Mouse (Mus musculus): ENCODE results near the gene Entpd2. TPM values are rescaled to one million over a fixed set of nuclear protein-coding genes. Genes with fewer than 3 reads are reported as not detected.
A peak's percentile ranks its signal among the peaks of the same experiment; 100 is the strongest.

Entpd2 gene
- polyA plus RNA-seq, 1 experiment, result 15.8 TPM

DNA sequence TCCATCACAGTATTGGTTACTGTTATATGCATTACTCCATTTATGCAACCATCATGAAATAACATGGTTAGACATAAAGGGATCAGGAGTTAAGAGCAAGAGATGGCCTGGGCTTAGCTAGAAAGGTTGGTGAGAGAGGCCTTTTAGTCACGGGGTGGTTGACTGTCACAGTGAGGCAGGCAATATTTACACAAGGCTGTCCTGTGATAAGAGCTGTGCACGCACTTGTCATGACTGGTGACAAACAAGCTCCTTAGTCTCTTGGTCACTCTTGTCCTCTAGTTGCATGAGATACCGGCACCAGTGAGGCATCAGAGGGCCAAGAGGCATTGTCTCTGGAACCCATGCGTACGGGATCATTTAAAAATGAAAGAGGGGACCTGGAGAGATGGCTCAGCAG is 11.2 kb upstream of the Entpd2 start:
- no peaks in the 10 kb centered on the region for H3K4me1 ChIP-seq (ENCODE audit: control insufficient read depth, insufficient read depth, low read length)
- H3K27ac ChIP-seq (ENCODE audit: insufficient read depth, low read length), result no peak overlapping the region
- H3K4me3 ChIP-seq (ENCODE audit: insufficient read depth, low read length), result no peak overlapping the region
- TF ChIP-seq CTCF (IDR thresholded peaks at IDR 0.05; ENCODE audit: extremely low read depth, insufficient read depth, low read length) (no peak), POLR2A (IDR thresholded peaks at IDR 0.05; ENCODE audit: extremely low read depth, insufficient read depth, low read length) (no peak)

DNA sequence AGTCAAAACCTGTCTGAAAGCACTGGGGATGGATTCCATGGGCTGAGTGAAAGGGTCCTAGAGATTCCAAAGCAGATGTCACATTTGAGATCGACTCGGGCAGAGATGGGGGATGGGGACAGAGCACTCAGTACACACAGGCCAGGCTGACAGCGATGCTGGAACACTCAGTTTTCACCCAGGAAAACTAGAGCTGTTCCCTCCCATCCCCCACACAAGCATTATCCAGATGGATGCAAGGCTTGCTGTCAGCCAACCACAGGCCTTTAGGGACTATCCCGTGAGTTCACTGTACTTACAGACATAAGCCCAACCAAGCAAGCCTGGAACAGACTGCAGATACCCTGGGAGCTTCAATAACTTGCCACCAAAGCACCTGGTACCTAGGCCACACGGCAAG is 4.4 kb upstream of the Entpd2 start:
- Histone ChIP-seq H3K4me1 (ENCODE audit: control insufficient read depth, insufficient read depth, low read length) (no peaks in the 10 kb centered on the region; the same call in 1 of the 2 replicates), H3K27ac (ENCODE audit: insufficient read depth, low read length) (no peak overlapping the region), H3K4me3 (ENCODE audit: insufficient read depth, low read length) (no peak overlapping the region)
- TF ChIP-seq CTCF (IDR thresholded peaks at IDR 0.05; ENCODE audit: extremely low read depth, insufficient read depth, low read length), result no peak
- no peak for TF ChIP-seq POLR2A (IDR thresholded peaks at IDR 0.05; ENCODE audit: extremely low read depth, insufficient read depth, low read length)

- peak overlapping the region; percentile 14; the same call in 1 of the 2 replicates for H3K27ac ChIP-seq (ENCODE audit: insufficient read depth, low read length)
These were observed 1.1 kb upstream of the Entpd2 start for GRCm38 (mm10) chr2:25394281-25395221.

DNA sequence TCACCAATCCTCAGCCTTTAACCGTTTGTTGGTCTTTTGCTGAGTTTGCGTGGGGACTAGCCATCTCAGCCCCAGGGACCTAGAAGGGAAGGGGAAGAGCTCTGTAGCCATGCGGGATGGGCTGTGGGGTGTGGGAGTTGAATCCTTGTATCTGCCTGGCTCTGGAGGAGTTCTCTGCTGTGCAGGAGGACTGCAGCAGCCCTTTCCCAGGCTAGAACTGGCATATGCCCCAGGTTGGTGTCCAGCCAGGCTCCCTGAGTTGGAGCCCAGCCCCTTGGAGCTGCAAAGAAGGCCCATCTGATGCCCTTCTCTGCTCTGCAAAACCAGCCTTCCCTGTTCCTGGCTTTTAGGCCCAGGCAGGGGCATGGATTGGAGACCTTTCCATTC is 916 bp downstream of the Entpd2 start:
- TF ChIP-seq CTCF (IDR thresholded peaks at IDR 0.05; ENCODE audit: extremely low read depth, insufficient read depth, low read length) (no peak), POLR2A (IDR thresholded peaks at IDR 0.05; ENCODE audit: extremely low read depth, insufficient read depth, low read length) (no peak)
- 0 out of 2 replicates have a peak overlapping the region, but pooled peaks have one; percentile 5 for H3K27ac ChIP-seq (ENCODE audit: insufficient read depth, low read length)
- peak overlapping the region; percentile 20; the same call in 1 of the 2 replicates for H3K4me3 ChIP-seq (ENCODE audit: insufficient read depth, low read length)

More at GRCm38 (mm10) chr2:25394281-25395221, 1.1 kb upstream of the Entpd2 start:
- Histone ChIP-seq H3K4me3 (ENCODE audit: insufficient read depth, low read length) (no peak overlapping the region), H3K4me1 (ENCODE audit: control insufficient read depth, insufficient read depth, low read length) (no peaks in the 10 kb centered on the region; the same call in 1 of the 2 replicates)
- TF ChIP-seq POLR2A (IDR thresholded peaks at IDR 0.05; ENCODE audit: extremely low read depth, insufficient read depth, low read length) (no peak), CTCF (IDR thresholded peaks at IDR 0.05; ENCODE audit: extremely low read depth, insufficient read depth, low read length) (no peak)

DNA sequence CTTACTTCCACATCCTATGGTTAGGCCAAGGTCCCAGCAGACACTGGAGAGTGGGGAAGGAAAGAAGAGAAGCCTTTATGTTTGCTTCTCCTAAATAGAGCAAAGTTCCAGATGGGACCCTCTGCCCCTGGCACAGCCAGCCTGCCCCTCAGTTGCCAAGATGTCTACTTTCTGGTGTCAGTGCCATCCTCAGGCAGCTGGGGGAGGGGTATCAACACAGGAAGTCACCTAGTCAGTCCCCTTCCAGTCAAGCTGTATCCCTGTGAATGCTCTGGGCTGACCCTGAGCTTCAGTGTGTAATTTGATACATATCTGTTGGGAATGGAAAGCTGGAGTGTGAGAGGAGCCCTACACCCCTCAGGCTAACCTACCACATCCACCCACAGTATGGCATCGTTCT is 1.3 kb downstream of the Entpd2 start:
- Histone ChIP-seq H3K27ac (ENCODE audit: insufficient read depth, low read length) (no peak overlapping the region), H3K4me3 (ENCODE audit: insufficient read depth, low read length) (no peak overlapping the region; the same call in 1 of the 2 replicates), H3K4me1 (ENCODE audit: control insufficient read depth, insufficient read depth, low read length) (no peaks in the 10 kb centered on the region; the same call in 1 of the 2 replicates)
- no peak for TF ChIP-seq POLR2A (IDR thresholded peaks at IDR 0.05; ENCODE audit: extremely low read depth, insufficient read depth, low read length)
- TF ChIP-seq CTCF (IDR thresholded peaks at IDR 0.05; ENCODE audit: extremely low read depth, insufficient read depth, low read length), result no peak

More for the DNA sequence above, 916 bp downstream of the Entpd2 start:
- H3K4me1 ChIP-seq (ENCODE audit: control insufficient read depth, insufficient read depth, low read length), result no peaks in the 10 kb centered on the region; the same call in 1 of the 2 replicates

- Histone ChIP-seq H3K27ac (ENCODE audit: insufficient read depth, low read length) (no peak overlapping the region), H3K4me3 (ENCODE audit: insufficient read depth, low read length) (no peak overlapping the region), H3K4me1 (ENCODE audit: control insufficient read depth, insufficient read depth, low read length) (no peaks in the 10 kb centered on the region; the same call in 1 of the 2 replicates)
- TF ChIP-seq CTCF (IDR thresholded peaks at IDR 0.05; ENCODE audit: extremely low read depth, insufficient read depth, low read length), result no peak
- no peak for TF ChIP-seq POLR2A (IDR thresholded peaks at IDR 0.05; ENCODE audit: extremely low read depth, insufficient read depth, low read length)
These were observed 2.4 kb downstream of the Entpd2 start for GRCm38 (mm10) chr2:25398065-25398464.

DNA sequence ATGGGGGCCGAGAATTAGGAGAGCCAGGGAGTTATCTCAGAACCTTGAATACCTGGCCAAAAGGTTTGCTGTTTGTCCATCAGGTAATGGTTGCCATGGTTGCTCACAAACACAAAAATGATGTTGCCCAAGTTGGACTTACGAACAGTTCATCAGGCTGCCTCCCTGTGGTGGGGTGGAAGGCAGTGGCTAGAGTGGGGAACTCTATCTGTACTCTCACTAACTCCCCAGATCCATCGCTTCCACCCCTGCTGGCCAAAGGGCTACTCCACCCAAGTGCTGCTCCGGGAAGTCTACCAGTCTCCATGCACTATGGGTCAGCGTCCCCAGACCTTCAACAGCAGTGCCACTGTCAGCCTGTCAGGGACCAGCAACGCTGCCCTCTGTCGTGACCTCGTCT is 3.4 kb downstream of the Entpd2 start, which contains the start of gene Npdc1:
Npdc1 (plus strand) TSS at position 301 of the 400 bp plus-strand sequence.
- no peak within 1 kb of the TSS for H3K4me3 ChIP-seq (ENCODE audit: insufficient read depth, low read length)
- no peak for TF ChIP-seq CTCF (IDR thresholded peaks at IDR 0.05; ENCODE audit: extremely low read depth, insufficient read depth, low read length)
- TF ChIP-seq POLR2A (IDR thresholded peaks at IDR 0.05; ENCODE audit: extremely low read depth, insufficient read depth, low read length), result no peak
- no peaks in the 10 kb centered on the region; the same call in 1 of the 2 replicates for H3K4me1 ChIP-seq (ENCODE audit: control insufficient read depth, insufficient read depth, low read length)
- H3K27ac ChIP-seq (ENCODE audit: insufficient read depth, low read length), result no peak within 1 kb of the TSS

DNA sequence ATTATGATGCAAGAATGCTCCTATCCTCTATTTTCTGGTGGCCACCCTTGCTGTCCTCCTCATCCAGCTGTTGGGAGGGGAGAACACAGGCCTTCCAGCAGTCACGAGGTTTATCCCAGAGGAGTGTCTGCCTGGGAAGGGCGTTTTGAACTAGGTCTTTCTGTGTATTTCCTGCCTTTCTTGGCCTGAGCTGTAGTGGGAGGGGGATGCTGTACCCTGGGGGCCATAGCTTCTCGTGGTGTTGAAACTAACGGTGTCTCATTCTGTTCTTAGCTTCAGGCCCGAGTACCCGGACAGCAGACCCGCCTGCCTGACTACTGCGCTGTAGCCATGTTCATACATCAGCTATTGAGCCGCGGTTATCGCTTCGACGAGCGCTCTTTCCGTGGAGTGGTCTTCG is 4.6 kb downstream of the Entpd2 start:
- TF ChIP-seq CTCF (IDR thresholded peaks at IDR 0.05; ENCODE audit: extremely low read depth, insufficient read depth, low read length), result no peak
- no peak for TF ChIP-seq POLR2A (IDR thresholded peaks at IDR 0.05; ENCODE audit: extremely low read depth, insufficient read depth, low read length)
- Histone ChIP-seq H3K27ac (ENCODE audit: insufficient read depth, low read length) (no peak overlapping the region), H3K4me3 (ENCODE audit: insufficient read depth, low read length) (peak overlapping the region; percentile 3; the same call in 1 of the 2 replicates), H3K4me1 (ENCODE audit: control insufficient read depth, insufficient read depth, low read length) (peaks cover 4% of the 10 kb centered on the region; the same call in 1 of the 2 replicates)

DNA sequence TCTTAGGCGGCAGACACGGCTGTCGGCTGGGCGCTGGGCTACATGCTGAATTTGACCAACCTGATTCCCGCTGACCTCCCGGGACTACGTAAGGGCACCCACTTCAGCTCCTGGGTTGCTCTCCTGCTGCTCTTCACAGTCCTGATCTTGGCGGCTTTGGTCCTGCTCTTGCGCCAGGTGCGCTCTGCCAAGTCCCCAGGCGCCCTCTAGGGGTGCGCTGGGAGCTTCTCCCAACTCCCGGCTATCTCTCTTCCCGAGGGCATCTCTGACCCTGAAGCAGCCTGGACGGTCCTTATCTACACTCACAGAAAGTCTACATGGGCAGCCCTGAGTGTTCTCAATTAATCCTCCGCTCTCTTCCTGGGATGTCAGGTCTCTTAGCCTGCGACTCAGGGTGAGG is 5.1 kb downstream of the Entpd2 start:
- H3K4me1 ChIP-seq (ENCODE audit: control insufficient read depth, insufficient read depth, low read length), result peaks cover 7% of the 10 kb centered on the region
- TF ChIP-seq CTCF (IDR thresholded peaks at IDR 0.05; ENCODE audit: extremely low read depth, insufficient read depth, low read length) (peak; percentile 51), POLR2A (IDR thresholded peaks at IDR 0.05; ENCODE audit: extremely low read depth, insufficient read depth, low read length) (no peak)
- peak overlapping the region; percentile 3; the same call in 1 of the 2 replicates for H3K4me3 ChIP-seq (ENCODE audit: insufficient read depth, low read length)
- H3K27ac ChIP-seq (ENCODE audit: insufficient read depth, low read length), result no peak overlapping the region
